Mouse (Mus musculus): ENCODE data around the gene Ugt1a8. TPM values are rescaled to one million over a fixed set of nuclear protein-coding genes. Genes with fewer than 3 reads are reported as not detected.

Gene Ugt1a8
- total RNA-seq, 2 experiments from 2014 or later = not detected

DNA sequence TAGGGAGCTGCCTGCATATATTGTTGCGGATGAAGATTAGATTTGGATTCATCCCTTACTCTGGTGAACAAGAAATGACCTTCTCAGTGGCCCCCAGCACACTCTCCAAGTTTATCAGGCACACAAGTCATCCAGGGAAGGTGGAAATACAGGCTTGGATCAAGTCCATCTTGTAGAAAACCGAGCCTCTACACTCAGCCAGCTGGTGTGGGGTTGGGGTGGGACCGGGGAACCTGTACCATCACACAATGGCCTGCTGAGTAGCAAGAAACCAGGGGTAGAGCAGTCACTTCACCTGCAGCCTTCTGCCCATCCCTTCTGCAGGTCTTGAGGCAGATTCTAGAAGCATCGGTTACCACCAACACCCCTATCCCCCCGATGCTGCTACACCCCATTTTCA is 147.0 kb downstream of the Ugt1a8 start:
- DNase-seq (ENCODE audit: low spot score in 2 of 2) = no peak

DNA sequence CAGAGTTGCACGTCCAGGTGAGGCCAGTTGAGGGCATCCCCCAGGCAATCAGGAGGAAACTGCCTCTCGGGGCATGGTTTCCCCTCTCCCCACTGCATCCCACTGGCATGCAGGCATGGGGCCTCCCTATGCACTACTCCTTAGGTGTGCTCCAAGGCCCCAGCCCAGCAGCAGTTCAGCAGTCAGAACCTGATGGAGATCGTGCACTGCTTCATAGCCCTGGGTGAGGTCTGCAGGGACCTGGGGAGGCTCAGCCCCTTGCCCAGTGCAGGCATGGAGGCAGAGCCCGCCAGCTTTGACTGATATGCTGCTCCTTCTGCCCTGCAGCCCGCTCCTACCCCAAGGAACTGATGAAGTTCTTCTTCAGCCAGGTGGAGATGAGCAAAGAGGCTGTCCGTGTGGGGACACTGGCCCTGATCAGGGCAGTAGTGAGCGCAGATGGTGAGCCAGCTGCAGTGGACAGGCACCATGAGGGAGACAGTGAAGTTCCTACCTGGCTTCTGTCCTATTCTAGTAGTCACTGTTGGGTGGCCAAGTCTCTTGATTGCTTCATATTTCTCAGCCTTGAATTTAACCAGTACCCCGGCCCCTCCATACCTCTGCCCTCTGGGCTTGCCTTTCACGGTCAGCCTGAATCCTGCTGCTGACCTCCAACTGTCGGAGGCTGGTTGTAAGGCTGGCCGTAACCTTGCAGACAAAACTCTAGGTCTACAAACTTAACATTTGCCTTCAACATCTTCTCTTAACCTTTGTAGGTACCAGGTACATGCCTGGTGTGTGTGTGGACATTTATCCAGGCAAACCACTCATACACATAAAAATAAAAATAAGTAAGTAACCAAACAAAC is 147.7 kb downstream of the Ugt1a8 start:
- DNase-seq (ENCODE audit: low spot score in 2 of 2) = no peak

DNA sequence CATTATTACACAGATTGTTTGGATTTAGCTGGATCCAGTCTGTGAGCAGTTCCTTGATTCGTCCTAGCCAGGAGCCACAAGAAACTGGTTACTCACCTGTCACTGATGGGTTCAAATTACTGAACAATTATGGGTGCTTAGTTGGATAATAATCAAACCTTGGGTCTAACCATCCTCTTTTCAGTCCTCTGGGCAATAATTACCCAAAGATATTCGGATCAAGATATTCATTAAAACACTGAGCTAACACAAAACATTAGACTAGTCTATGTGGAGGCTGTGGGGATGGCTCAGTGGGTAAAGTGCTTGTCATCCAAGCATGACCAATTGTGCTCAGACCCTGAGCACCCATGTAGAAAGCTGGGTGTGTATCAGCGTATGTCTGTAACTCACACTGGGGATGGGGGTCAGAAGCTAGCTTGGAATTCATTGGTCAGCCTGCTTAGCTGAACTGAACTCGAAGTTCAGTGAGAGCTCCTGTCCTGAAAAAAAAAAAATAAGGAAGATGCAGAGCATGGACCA is 148.3 kb downstream of the Ugt1a8 start:
- DNase-seq (ENCODE audit: low spot score in 2 of 2) = no peak

DNA sequence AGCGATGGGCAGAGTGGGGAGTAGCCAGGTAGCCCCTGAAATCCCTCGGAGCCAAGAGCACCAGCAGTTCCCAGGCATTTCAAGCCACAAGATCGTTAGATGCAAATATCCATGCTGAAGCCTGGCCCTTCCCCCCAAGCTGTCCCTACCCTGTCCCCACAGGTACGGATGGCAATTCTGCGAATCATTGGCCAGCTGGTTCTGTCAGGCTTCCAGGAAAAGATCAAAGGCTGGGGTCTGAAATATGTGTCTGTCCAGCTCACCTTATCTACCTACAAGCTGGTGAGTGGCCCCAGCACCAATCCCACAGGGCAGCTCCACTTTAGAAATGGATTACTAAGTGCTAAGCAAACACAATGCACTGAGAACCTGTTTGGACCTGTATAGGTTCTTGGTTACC is 149.7 kb downstream of the Ugt1a8 start:
- no peak for DNase-seq (ENCODE audit: low spot score in 2 of 2)

DNA sequence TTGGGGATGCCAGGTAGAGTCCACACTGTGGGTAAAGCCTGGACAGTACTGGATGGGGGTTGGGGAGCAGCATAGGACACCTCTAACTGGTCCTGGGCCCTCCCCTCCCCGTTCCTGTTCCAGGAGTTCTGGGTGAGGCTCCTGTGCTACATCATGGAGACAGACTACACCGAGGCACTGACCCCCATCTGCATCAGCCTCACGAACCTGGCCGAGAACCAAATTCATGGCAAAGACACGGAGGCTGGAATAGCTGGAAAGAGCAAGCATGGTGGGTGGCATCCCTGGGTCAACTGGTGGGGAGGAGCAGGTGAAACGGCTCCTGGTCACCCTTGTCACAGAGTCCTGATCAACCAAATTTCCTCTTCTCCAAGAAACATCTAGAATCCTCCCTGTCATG is 151.2 kb downstream of the Ugt1a8 start:
- DNase-seq (ENCODE audit: low spot score in 2 of 2) = no peak

DNA sequence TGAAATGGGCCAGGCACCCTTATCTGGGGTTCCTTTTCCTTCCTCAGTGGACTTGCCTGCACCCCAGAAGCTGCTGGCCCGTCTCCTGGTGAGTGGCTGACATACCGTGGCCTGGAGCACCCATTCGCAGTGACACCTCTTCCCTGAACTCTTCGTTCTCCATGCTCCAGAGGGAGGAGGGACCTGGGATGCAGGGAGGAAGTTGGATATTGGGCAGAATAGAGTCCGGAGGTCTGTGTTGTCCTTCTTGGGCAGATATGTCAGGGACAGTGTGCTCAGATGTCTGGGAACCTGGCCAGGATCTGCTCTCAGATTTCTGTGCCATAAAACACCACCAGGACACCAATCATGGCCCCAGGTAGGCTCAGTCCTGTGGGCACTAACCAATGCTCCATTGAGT is 152.5 kb downstream of the Ugt1a8 start:
- no peak for DNase-seq (ENCODE audit: low spot score in 2 of 2)

DNA sequence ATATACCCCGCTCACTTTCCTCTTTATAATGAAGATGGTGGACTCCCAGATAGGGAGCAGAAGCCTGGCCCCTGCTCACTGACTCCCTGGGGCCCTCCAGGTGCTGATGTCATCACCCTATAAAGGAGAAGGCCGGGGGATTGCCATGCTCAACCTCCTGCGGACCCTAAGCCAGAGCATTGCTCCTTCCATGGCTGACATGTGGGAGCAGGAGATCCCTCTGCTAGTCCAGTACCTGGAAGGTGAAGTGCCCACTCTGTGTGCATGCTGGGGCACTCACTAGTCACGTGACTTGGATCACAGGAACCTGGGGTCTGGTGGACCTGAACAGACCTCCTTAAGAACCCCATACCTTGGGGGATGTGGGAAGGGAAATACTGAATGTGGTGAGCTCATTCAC is 153.0 kb downstream of the Ugt1a8 start:
- DNase-seq (ENCODE audit: low spot score in 2 of 2) = no peak

DNA sequence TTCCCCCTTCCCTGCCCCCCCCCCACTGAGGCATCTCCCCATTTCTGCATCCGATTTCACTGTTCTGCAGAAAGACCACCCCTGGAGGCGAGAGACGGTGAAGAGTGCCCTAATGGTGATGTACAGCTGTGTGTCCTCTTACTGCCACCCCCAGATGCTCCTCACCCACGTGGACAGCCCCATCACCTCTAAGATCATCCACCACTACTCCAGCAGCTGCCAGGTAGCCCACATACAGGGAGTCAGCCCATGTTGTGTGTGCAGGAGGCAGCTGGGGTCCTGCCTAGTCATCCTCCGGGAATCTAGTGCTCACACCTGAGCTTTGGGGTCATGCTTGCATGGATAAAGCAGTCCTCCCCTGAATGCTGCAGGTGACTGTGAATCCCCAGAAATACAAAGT is 156.2 kb downstream of the Ugt1a8 start:
- DNase-seq (ENCODE audit: low spot score in 2 of 2) = no peak

DNA sequence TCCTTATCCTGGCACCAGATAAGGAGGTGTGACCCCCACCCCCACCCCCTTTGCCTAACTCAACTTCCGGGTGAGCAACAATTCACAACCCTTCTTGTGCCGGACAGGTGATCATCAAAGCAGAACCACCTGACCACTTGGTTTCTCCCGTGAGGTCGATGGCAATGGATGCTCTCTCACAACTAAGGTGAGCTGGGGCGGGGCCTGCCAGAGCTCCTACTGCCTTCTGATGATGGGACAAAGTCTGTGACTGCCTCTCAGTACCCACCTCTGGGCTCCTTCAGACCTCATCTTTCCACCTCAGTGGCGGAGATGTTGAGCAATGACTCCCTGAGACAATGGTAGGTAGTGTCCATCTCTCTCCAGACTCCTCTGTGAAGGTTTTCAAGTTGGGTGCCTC is 158.3 kb downstream of the Ugt1a8 start:
- DNase-seq (ENCODE audit: low spot score in 2 of 2) = no peak

DNA sequence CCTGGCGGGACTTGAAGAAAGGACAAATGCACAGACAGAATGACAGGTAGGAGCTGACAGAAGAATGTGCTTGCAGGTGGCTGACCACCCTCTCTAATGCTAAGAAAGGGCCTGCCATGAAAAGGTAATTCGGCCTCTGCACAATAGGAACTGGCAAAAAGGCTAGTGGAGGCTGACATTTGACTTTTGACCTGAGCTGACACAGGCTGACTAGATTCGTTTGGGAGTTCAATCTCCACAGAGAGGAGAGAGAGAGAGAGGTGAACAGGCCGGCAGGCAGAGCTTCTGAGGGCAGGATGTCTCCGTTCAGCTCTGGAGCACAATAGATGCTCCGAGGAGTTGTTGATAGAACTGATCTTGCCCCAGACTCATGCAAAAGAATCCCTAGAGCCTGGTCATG is 158.8 kb downstream of the Ugt1a8 start:
- no peak for DNase-seq (ENCODE audit: low spot score in 2 of 2)

DNA sequence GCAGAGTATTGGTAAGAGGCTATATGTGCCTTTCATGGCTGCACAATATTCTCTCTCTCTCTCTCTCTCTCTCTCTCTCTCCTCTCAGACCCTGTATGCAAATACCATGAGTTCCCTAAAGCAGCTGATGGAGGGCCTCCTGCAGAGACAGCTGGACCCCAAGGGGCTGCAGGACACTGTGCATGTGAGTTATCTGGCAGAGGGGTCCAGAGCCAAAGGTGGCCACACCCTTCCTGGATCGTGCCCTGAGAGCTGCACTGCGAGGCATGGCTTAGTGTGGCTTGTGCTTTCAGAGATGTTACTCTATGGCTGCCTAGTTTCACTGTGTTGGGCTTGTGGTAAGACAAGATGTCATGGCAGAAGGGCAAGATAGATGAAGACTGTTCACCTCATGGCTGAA is 160.0 kb downstream of the Ugt1a8 start:
- no peak for DNase-seq (ENCODE audit: low spot score in 2 of 2)

DNA sequence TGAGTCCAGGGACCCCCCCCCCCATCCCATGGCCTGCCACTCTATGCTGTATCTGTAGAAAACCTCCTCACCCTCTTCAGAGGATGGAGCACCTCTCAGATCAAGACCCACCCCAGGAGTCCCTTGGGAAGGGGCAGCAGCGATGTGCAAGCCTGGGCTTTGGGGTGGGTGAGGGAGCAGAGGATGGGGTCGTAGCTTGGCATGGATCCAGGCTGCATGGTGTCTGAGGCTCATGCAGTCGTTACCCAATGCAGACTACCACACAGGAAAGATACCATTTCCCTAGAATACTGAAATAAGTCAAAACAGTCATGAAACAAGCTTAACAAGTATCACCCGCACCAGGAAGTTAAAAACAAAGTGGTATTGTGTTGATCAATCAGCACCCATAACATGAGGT is 161.0 kb downstream of the Ugt1a8 start:
- no peak for DNase-seq (ENCODE audit: low spot score in 2 of 2)

DNA sequence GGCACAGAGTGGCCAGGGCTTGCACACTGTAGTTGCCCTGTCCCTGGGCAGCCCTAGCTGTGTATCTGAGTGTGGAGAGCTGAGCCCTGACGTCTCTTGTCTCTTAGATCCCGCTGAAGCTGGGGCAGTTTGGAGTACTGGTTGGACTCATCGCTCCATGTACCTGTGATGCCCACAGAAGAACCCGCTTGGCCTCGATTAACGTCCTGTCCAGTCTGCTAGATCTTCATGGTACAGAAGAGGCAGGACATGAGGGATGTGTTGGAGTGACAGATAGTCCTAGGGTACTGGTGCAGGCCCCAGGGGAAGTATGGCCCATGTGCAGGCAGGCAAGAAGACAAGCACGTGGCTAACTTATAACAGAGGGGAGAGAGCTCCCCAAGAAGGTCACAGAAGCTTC is 162.0 kb downstream of the Ugt1a8 start:
- no peak for DNase-seq (ENCODE audit: low spot score in 2 of 2)

DNA sequence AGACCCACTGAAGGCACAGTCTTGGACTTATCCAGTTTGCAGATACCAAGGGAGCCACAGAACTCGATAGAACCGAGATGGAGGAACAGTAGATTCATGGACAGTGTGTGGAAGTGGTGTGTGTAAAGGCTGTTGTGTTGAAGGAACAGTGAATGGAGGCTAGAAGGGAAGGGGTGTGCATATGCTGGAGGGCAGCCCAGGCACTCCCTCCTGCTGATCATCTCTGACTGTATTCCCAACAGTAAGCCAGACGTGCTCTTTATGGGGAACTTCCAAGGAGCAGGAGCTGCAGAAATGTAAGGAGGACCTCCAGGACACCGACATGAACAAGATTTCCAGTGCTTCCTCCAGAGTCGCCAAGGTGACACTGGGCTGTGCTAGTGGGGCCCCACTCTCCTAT is 162.4 kb downstream of the Ugt1a8 start:
- no peak for DNase-seq (ENCODE audit: low spot score in 2 of 2)

DNA sequence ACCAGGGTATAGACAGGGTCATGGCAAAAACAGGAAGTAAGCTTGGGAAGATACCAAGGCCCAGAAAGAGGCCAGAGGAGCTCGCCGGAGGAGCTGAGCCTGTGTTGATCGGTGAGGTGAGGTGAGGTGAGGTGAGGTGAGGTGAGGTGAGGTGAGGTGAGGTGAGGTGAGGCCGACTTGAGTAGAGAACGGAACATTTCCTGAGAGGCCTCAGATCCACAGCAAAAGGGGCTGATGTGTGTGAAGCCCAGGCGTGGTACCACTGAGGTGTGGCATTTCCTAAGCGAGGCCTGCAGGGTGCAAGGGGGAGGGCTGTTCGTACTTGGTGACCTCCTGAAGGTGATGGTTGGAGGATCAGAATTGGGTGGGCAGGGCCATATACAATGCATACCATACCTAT is 165.5 kb downstream of the Ugt1a8 start:
- no peak for DNase-seq (ENCODE audit: low spot score in 2 of 2)

DNA sequence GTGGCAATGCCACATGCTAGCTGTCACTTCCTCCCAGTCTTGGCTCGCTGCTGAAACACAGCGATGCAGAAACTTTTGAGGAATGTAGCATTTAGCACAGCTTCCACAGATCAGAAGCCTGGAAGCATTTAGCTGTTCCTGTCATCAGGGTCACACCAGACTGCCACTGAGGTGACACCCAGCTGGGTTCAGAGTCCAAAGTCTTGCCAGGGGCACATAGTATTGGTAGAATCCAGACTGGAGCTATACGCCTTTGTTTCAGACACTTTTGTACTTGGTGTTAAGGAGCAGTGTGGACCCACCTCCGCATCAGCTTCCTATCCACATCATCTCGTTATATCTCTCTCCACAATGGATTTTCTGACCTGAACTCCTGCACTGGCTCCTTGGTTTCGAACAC is 165.9 kb downstream of the Ugt1a8 start:
- no peak for DNase-seq (ENCODE audit: low spot score in 2 of 2)

DNA sequence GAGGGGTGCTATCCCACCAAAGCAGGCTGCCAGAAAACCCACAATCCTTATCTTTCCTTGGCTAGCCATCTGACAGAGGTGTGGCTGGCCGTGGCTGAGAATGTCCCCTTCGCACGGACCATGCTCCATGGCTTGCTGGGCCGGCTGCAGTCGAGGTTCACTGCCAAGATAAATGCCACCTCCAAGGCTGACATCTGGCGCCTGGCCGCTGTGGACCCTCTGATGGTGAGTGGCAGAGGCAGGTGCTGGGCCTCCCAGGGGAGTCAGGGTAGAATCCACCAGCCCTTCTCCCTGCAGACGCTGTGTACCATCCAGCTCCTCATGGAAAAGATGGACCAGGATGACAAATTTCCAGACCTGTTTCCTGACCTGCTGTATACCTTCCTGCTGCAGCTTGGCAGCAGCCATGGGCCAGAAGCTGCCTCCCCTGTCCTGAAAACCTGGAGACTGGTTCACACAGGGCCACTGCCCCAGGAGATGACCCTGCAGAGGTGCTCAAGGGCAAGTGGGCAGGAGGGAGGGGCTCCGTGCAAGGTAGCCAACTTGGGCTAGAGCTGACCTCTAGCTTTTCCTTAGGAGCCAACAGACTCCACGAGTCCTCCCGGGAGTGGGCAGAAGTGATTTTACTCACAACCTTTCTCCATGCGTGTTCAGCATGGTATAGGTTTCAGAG is 167.3 kb downstream of the Ugt1a8 start:
- no peak for DNase-seq (ENCODE audit: low spot score in 2 of 2)

DNA sequence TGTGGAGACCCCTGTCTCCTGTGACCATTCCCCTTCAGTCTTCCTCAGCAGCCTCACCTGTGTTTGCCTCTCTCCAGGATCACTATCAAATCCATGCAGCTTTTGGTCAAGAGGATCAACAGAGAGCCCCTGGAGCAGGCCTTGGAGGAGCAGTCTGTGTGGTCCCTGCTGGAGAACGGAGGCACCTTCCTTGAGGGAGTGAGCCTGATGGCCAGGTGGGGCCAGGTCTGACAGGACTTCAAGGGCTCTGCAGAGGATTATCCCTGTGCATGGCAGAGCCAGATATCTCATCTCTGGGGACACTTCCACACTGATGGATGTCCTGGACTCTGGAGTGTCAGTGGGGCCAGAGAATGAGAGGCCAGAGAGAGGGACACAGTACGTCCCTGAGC is 167.8 kb downstream of the Ugt1a8 start:
- DNase-seq (ENCODE audit: low spot score in 2 of 2) = no peak

DNA sequence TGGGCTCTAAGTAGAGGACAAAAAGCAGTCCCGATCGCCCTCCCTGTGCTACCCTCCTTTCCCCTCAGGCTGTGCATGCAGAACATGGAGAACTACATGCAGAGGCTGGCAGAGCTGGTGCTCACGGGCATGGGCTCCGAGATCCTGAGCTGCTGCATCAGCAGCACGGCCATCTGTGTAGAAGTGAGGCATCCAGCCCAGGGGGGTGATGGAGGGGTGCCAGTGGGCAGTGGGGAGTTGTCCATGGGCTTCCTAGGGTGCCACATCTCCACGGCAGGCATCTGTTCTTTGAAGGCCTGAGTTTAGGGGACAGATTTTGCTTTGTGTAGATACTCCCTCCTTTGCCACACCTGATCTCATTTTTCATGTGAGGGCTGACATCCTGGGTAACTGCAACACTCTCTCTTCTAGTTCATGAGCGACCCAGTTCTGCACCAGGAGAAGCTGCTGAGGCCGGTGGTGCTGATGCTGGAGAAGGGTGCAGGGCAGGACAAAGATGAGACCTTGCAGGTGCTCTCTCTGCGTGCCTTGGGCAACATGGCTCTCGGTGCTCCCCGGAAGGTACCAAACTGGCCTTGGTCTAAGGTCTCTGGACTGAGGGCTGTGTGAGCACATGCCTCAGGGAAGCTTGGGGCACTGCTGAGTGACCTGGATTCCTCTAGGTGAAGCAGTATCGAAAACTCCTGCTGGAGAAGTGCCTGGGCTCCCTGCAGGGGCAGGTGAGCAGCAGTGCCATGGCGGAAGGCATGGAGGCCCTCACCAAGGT is 168.6 kb downstream of the Ugt1a8 start:
- no peak for DNase-seq (ENCODE audit: low spot score in 2 of 2)

DNA sequence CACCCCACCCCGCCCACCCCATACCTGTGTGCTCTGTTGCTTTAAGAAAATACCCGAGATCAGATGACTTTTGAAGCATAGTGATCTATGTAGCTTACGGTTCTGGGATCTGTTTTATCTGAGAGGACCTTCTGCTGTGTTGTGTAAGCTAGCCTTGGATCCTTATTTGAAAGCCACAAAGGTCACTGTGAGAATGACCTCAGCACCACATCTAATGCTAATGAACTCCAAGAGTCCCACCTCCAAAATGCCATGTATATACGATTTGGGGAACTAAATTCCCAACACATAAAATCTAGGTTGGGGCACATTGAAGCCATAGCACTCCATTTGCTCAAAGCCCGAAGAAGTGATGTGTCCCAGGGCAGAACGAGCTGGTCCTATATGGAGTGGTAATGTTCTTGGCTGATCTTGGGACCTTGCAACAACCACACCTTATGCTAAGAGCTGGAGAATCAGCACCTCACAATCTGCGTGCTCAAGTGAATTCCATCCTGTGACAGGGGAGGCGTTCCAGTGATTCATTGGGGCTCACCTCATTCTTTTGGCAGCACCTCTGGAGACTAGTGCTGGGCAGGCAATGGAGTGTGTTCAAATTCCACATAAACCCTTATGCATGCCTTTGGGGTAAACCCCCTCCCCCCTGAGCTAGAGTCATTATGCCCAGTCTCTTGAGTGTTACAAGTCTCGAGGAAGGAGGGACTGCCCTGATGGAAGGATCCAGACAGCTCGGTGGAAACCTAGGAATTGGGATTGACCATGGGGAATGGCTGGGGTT is 169.5 kb downstream of the Ugt1a8 start:
- DNase-seq (ENCODE audit: low spot score in 2 of 2) = no peak

DNA sequence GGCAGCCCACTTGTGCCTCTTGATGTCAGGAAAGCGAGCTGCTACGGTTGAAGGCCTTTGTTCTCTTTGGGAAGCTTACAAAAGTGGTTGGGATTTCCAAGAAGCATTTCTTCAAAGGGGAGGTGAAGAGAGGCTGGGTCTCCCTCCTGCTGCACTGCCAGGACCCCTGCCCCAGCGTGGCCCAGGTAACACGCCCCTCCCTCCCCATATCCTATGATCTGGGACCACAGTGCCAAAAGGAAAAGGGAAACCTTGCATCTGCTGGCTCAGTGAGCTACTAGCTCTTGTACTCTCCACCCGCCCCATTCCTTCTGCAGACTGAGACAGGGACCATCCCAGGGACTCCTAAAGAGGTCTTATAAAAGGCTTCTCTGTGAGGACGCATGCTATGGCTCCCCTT is 170.1 kb downstream of the Ugt1a8 start:
- no peak for DNase-seq (ENCODE audit: low spot score in 2 of 2)
